Mouse (Mus musculus) liver, embryonic 14.5 days (tissue): Measurements from ENCODE around the gene Zfp445.

Experiments
- CTCF ChIP-seq: IDR thresholded peaks from 2 replicates; pipeline ENCODE4 v1.5.1; 2016; ENCODE audit warnings: antibody characterized with exemption, low read depth, control low read depth
- EP300 ChIP-seq: IDR thresholded peaks from 2 replicates; pipeline ENCODE4 v1.6.1; 2016; ENCODE audit warnings: antibody characterized with exemption, low read depth

DNA sequence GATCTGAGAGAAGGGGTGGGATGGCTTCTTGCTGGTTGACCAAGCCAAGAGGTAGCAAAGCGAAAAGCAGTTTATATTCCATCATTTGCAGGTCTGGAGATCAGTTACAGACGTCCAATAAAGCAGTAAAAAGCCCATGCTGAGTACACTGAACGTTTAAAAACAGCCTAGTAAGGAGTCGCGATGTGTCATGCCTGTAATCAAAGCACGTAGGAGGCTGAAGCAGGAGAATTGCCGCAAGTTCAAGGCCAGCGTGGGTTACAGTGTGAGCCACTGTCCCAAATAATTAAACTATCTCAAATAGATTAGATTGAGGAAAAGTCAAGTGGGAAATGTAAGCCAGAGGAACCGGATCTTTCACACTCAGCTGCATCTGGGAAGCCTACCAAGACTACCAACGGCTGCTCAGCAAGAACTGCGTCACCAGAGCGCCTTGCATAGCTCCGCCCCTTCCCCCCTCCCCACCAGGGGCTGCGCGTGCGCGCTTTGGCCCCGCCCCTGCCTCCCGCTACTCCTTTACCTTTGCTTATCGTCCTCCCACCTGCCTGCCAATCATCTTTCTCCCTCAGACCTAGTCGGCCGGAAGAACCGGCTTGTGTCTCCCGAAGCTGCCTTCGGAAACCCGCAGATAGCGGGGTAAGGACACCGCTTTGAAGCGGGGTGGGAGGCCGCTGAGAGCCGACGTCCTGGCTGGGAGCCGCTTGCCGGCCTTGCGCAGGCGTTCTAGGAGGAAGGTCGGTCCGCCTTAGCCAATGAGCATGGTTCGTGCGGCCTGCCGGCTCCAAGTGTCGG is 60.6 kb downstream of the Zfp445 start, which contains the start of gene Tcaim:
- no peak for TF ChIP-seq CTCF
- no peak for TF ChIP-seq EP300
